18 mouse cellular contexts compared by ENCODE assay signal in genomic region chr10:61845476-61845875, GRCm38 (mm10).
"Had no signal": no experiment of that assay in that cellular context is flagged by ENCODE, and none has a peak within 500 bp of the region (broad histone marks: within the 10 kb centered on the region; RNA-seq: fewer than 3 reads in every experiment).

No protein-coding gene starts in this region.

- H3K4me2 ChIP-seq: limb, embryonic 13.5 days; liver, embryonic 12.5 days; liver, embryonic 15.5 days; midbrain, embryonic 11.5 days; midbrain, embryonic 15.5 days; neural tube, embryonic 13.5 days had no signal

- H3K36me3 ChIP-seq: limb, embryonic 10.5 days; limb, embryonic 13.5 days; liver, embryonic 12.5 days; liver, embryonic 15.5 days; midbrain, embryonic 15.5 days; neural tube, embryonic 13.5 days had no signal

- H3K9me3 ChIP-seq: limb, embryonic 10.5 days; limb, embryonic 13.5 days; liver, embryonic 12.5 days; liver, embryonic 15.5 days; midbrain, embryonic 15.5 days; neural tube, embryonic 13.5 days had no signal

- H3K27me3 ChIP-seq: limb, embryonic 13.5 days; liver, embryonic 12.5 days; liver, embryonic 15.5 days; midbrain, embryonic 15.5 days; neural tube, embryonic 13.5 days had no signal

- H3K27ac ChIP-seq: kidney, postnatal 0 days; layer of hippocampus, adult 2 months; limb, embryonic 10.5 days; limb, embryonic 13.5 days; liver, embryonic 12.5 days; liver, embryonic 15.5 days; midbrain, embryonic 15.5 days; neural tube, embryonic 13.5 days had no signal

- DNase-seq: kidney, postnatal 25 days; layer of hippocampus, adult 9-11 months; liver; lung, adult 2 months; lung, postnatal 14 days; lung, postnatal 4 days; thymus, adult 18-20 months; thymus, postnatal 36 days had no signal

- H3K9ac ChIP-seq: limb, embryonic 13.5 days; liver, embryonic 12.5 days; liver, embryonic 15.5 days; midbrain, embryonic 15.5 days; neural tube, embryonic 13.5 days had no signal

- H3K4me1 ChIP-seq: liver, embryonic 12.5 days; liver, embryonic 15.5 days; midbrain, embryonic 15.5 days; neural tube, embryonic 13.5 days had no signal

- ATAC-seq: liver, embryonic 12.5 days; midbrain, embryonic 15.5 days had no signal

- H3K4me3 ChIP-seq: layer of hippocampus, adult 2 months; limb, embryonic 10.5 days; limb, embryonic 13.5 days; liver, embryonic 12.5 days; liver, embryonic 15.5 days; midbrain, embryonic 15.5 days; myocyte; neural tube, embryonic 13.5 days had no signal
